In the genomic region with DNA sequence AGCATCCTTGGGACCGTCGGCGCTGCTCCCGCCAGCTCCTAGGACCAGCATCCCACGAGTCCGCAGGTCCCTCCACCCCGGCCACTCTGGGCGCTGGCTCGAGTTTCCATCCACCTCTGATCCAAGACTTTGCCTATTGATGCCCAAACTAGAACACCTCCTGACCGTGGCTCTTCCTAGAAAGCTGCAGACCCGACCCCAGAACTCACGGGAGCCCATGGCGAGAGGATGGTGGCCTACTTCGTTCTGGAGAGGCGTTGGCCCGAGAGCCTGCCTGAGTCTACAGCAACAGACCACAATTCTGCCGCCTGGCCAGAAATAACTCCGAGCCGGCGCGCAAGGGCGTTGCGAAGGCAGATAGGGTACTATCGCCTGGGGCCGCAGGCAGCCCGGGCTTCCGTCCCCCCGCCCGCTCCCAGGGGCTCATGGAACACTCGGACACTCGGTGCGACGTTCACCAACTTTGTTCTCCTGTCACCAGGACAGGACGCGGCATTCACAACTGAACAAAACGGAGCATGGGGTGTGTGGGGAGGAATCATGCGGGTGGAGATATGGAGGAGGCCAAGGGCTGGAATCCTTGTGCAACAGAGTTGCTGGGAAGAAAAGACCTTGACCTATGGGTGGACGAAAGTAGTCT, we compare ENCODE assay signal across 8 mouse cellular contexts. TPM values are rescaled to one million over a fixed set of nuclear protein-coding genes. Genes with fewer than 3 reads are reported as not detected.
A peak's percentile ranks its signal among the peaks of the same experiment; 100 is the strongest.
DNase-seq lines count a peak whose midpoint lies in the region; ATAC-seq lines count a peak whose summit lies in the region.

No protein-coding gene starts in this region.

- no peaks in the 10 kb centered on the region for H3K9me3 ChIP-seq in hindbrain, embryonic 10.5 days
- H3K9me3 ChIP-seq in liver, embryonic 15.5 days (replicated peaks): no peaks in the 10 kb centered on the region

- WGBS in hindbrain, embryonic 10.5 days: 2% methylated on average over 38 of the region's 38 CpGs
- 2% methylated on average over 38 of the region's 38 CpGs for WGBS in liver, embryonic 15.5 days (ENCODE audit: insufficient replicate concordance)

- ATAC-seq in liver, embryonic 15.5 days (ENCODE audit: insufficient read depth): no peak
- no peak for ATAC-seq in activated CD4-positive, CD25-positive, alpha-beta regulatory T cell, adult 4 months

- H3K4me1 ChIP-seq in hindbrain, embryonic 10.5 days (replicated peaks): peaks cover 76% of the 10 kb centered on the region
- peaks cover 36% of the 10 kb centered on the region for H3K4me1 ChIP-seq in liver, embryonic 15.5 days (replicated peaks)

- H3K9ac ChIP-seq in liver, embryonic 15.5 days: no peak overlapping the region

- peak overlapping the region; percentile 56 for H3K4me3 ChIP-seq in hindbrain, embryonic 10.5 days
- H3K4me3 ChIP-seq in liver, embryonic 15.5 days (replicated peaks): peak overlapping the region; percentile 39

- H3K27ac ChIP-seq in hindbrain, embryonic 10.5 days: no peak overlapping the region
- no peak overlapping the region for H3K27ac ChIP-seq in liver, embryonic 15.5 days (replicated peaks)

- peak; percentile 34 for DNase-seq in layer of hippocampus, adult 11-12 months (ENCODE audit: low spot score)
- DNase-seq in layer of hippocampus, adult 9-10 months (ENCODE audit: low spot score): no peak
- peak; percentile 32 to 44 for DNase-seq in cerebellum, postnatal 25 days
- DNase-seq in hindbrain, embryonic 10.5 days (ENCODE audit: low spot score): peak; percentile 54
- DNase-seq in yolk sac, embryonic 10.5 days (ENCODE audit: low spot score): no peak
- no peak for DNase-seq in lung, adult 18-20 months

- H3K27me3 ChIP-seq in hindbrain, embryonic 10.5 days (ENCODE audit: insufficient read depth, poor library complexity, severe bottlenecking): peaks cover 99% of the 10 kb centered on the region
- H3K27me3 ChIP-seq in liver, embryonic 15.5 days: peaks cover 96% of the 10 kb centered on the region

- H3K4me2 ChIP-seq in liver, embryonic 15.5 days: peak overlapping the region; percentile 56

- peaks cover 33% of the 10 kb centered on the region for H3K36me3 ChIP-seq in hindbrain, embryonic 10.5 days
- no peaks in the 10 kb centered on the region for H3K36me3 ChIP-seq in liver, embryonic 15.5 days (replicated peaks)

RNA-seq across cellular contexts. Expression of a gene that starts 0.7 kb away (rescaled TPM):
- 4.2 and 9.2 TPM in 2 replicates for polyA plus RNA-seq in hindbrain, embryonic 10.5 days (2016; fragmentation: Nextera tagmentation; extraction: Ambion mirVana)
- 19.6 and 24.9 TPM in 2 replicates for polyA plus RNA-seq in liver, embryonic 15.5 days (2015; fragmentation: Nextera tagmentation; extraction: Ambion mirVana)
- polyA plus RNA-seq in activated CD4-positive, CD25-positive, alpha-beta regulatory T cell, adult 4 months (2017; shearing (Covaris generic)): not detected

RNA-seq across cellular contexts. Expression of a gene that starts 4.7 kb away (rescaled TPM):
- polyA plus RNA-seq in hindbrain, embryonic 10.5 days (2016; fragmentation: Nextera tagmentation; extraction: Ambion mirVana): 3.4 and 8.5 TPM in 2 replicates
- 0.39 and 0.91 TPM in 2 replicates for polyA plus RNA-seq in liver, embryonic 15.5 days (2015; fragmentation: Nextera tagmentation; extraction: Ambion mirVana)
- polyA plus RNA-seq in activated CD4-positive, CD25-positive, alpha-beta regulatory T cell, adult 4 months (2017; shearing (Covaris generic)): not detected

RNA-seq across cellular contexts. Expression of a gene that starts 8.3 kb away (rescaled TPM):
- polyA plus RNA-seq in hindbrain, embryonic 10.5 days (2016; fragmentation: Nextera tagmentation; extraction: Ambion mirVana): 42.3 and 71.9 TPM in 2 replicates
- 3.5 and 3.6 TPM in 2 replicates for polyA plus RNA-seq in liver, embryonic 15.5 days (2015; fragmentation: Nextera tagmentation; extraction: Ambion mirVana)
- under 1 TPM; 0.28 to 0.51 TPM for polyA plus RNA-seq in activated CD4-positive, CD25-positive, alpha-beta regulatory T cell, adult 4 months (2017; shearing (Covaris generic))

RNA-seq across cellular contexts. Expression of a gene that starts 31.0 kb away (rescaled TPM):
- polyA plus RNA-seq in hindbrain, embryonic 10.5 days (2016; fragmentation: Nextera tagmentation; extraction: Ambion mirVana): 11.3 and 15.3 TPM in 2 replicates
- polyA plus RNA-seq in liver, embryonic 15.5 days (2015; fragmentation: Nextera tagmentation; extraction: Ambion mirVana): 0.15 and 0.23 TPM in 2 replicates
- polyA plus RNA-seq in activated CD4-positive, CD25-positive, alpha-beta regulatory T cell, adult 4 months (2017; shearing (Covaris generic)): not detected

Comparison
In these comparisons a context has a peak if more than half of its experiments do, and no peak if none do; other contexts are left out.
1. DNase-seq: peak in layer of hippocampus, adult 11-12 months (single experiment), cerebellum, postnatal 25 days (2 of 2) and hindbrain, embryonic 10.5 days (single experiment); none in layer of hippocampus, adult 9-10 months (single experiment), yolk sac, embryonic 10.5 days (single experiment) and lung, adult 18-20 months (0 of 2).